Mouse (Mus musculus) neural tube, postnatal 0 days (tissue): ENCODE data around the gene Bivm. TPM values are rescaled to one million over a fixed set of nuclear protein-coding genes. Genes with fewer than 3 reads are reported as not detected.

ENCODE experiments used
- polyA plus RNA-seq: library from polyadenylated mRNA; unstranded; fragments of >200 nt; fragmentation: Nextera tagmentation; extraction: Ambion mirVana; gene quantifications from 2 replicates; pipeline ENCODE4 v1.2.1, GENCODE M21; 2015

The Bivm gene
- 19.4 and 19.8 TPM in 2 replicates for polyA plus RNA-seq

DNA sequence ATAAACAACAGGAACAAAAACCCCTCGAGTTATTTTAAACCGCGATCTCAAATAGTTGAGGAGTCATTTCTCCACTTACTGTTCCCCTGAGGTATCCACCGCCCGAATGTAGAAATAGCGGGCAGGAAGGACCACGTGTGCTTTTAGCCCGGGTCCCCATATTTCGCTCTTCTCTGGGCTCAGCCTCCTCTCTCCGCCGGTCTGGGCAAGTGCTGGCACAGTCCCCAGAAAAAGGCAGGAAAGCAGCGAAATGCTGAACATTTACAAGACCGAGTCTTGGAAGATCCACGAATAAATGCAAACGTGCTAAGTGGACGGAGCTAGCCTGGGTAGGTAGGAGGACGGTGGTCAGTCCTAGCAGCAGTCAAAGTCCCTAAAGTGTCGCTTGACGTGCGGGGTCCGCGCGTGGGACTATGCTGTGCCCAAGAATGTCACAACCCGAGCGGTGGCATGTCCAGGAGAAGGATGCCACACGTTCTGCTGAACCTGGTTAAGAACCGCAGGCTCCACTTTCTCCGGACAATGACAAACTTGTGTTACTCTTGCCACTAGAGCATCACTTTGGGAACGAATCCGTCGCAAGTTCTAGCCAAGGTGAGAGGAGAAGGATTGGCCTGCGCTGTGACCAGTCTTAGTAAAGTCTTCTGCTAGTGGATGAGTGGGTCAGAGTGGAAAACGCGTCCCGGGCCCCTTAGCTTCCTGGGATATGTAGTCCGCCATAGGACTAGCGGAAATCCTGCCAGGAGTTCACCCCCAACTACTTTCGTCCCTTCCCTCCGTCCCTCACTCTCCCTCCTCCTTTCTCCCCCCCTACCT is at the start of gene Bivm, which contains the start of gene Kdelc1:
Bivm (plus strand) TSS at position 719 of the 816 bp plus-strand sequence.
Kdelc1 (minus strand) TSS at position 570 of the 816 bp plus-strand sequence.

DNA sequence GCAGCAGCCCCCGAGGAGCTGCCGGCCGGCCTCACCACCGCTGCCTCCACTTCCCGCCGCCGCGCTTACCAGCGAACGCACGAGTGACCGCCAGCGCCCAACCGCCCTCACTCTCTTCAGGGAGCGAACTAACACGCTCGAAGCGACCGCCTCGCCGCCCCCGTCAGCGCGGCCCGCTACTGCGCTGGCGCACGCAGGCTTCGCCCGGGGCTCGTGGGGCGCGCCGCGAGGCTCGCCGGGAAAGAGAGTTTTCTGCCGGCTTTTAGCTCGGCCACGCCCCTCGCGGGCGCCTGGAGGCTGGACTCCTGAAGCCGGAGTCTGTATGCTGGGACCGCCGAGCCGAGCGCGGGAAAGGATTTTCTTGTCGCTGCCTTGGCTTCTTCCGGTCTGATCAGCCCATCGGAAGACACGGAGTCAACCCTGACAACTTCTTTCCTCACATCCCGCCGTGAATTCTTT is 16.5 kb upstream of the Bivm start, which contains the start of gene Tex30:
Tex30 (minus strand) TSS at position 183 of the 459 bp plus-strand sequence.

GRCm38 (mm10) chr1:44147563-44148381 is 29.0 kb downstream of the Bivm start, which contains the start of gene Ercc5:
Gene Ercc5, plus strand, starts transcription at chr1:44147744.

Other genes starting within 250 kb of the Bivm start
- gene Tpp2, start 185.3 kb upstream of the Bivm start, polyA plus RNA-seq, result 38.9 and 41.7 TPM in 2 replicates
- 1.1 and 1.2 TPM in 2 replicates for gene Mettl21c, start 98.9 kb upstream of the Bivm start, polyA plus RNA-seq
- 0.03 TPM in 1 of 2 replicates, not detected in the other for gene Gm8251, start 57.0 kb upstream of the Bivm start, polyA plus RNA-seq
- gene Tex30, start 16.5 kb upstream of the Bivm start, polyA plus RNA-seq, result 36.2 and 38.6 TPM in 2 replicates
- 19.2 and 19.4 TPM in 2 replicates for gene Kdelc1, start 149 bp upstream of the Bivm start, polyA plus RNA-seq
- 18.5 TPM in 2 replicates for gene Ercc5, start 28.8 kb downstream of the Bivm start, polyA plus RNA-seq
- gene Mettl21e, start 100.0 kb downstream of the Bivm start, polyA plus RNA-seq, result not detected in 2 replicates